Mouse (Mus musculus) embryonic facial prominence, embryonic 15.5 days (tissue): ENCODE data around the gene Setd3. TPM values are rescaled to one million over a fixed set of nuclear protein-coding genes. Genes with fewer than 3 reads are reported as not detected.

ENCODE experiments used
- ATAC-seq: fragments of 200-750 bp; cut with Nextera tagmentation; 2 replicates; pipeline ENCODE4 v1.8.0; 2017; ENCODE audit warnings: low read depth, moderate TSS enrichment; ENCODE audit not compliant: insufficient number of reproducible peaks, low FRiP score, low TSS enrichment
- H3K27ac ChIP-seq: fragments of 300-500 bp; sonication (generic); replicated peaks from 2 replicates; pipeline ENCODE4 v1.5.1; 2015; ENCODE audit warnings: mild to moderate bottlenecking, inconsistent platforms
- H3K27me3 ChIP-seq: fragments of 300-500 bp; sonication (generic); 2 replicates; pipeline ENCODE4 v1.6.1; 2015; ENCODE audit warnings: inconsistent platforms
- H3K36me3 ChIP-seq: fragments of 300-500 bp; sonication (generic); 2 replicates; pipeline ENCODE4 v1.6.1; 2015; ENCODE audit warnings: mild to moderate bottlenecking, inconsistent platforms
- H3K4me1 ChIP-seq: fragments of 300-500 bp; sonication (generic); 2 replicates; pipeline ENCODE4 v1.6.1; 2015; ENCODE audit warnings: inconsistent platforms
- H3K4me2 ChIP-seq: fragments of 300-500 bp; sonication (generic); replicated peaks from 2 replicates; pipeline ENCODE4 v1.6.1; 2015; ENCODE audit warnings: mild to moderate bottlenecking, inconsistent platforms
- H3K4me3 ChIP-seq: fragments of 300-500 bp; sonication (generic); replicated peaks from 2 replicates; pipeline ENCODE4 v1.5.1; 2015; ENCODE audit warnings: mild to moderate bottlenecking, inconsistent platforms
- H3K9ac ChIP-seq: fragments of 300-500 bp; sonication (generic); 2 replicates; pipeline ENCODE4 v1.6.1; 2015; ENCODE audit warnings: inconsistent platforms
- H3K9me3 ChIP-seq: fragments of 300-500 bp; sonication (generic); replicated peaks from 2 replicates; pipeline ENCODE4 v1.6.1; 2016; ENCODE audit warnings: inconsistent platforms
- WGBS: fragments of 180-500 bp; shearing (Covaris S2); methylation state at CpG from one replicate; pipeline ENCODE4 v1.1.7; 2015; 5-methylcytosine and 5-hydroxymethylcytosine counted together
- polyA plus RNA-seq: library from polyadenylated mRNA; unstranded; fragments of >200 nt; fragmentation: Nextera tagmentation; extraction: Ambion mirVana; gene quantifications from 2 replicates; pipeline ENCODE4 v1.2.1, GENCODE M21; 2015

Gene Setd3
- polyA plus RNA-seq, 1 experiment from 2014 or later, result 85.5 TPM

DNA sequence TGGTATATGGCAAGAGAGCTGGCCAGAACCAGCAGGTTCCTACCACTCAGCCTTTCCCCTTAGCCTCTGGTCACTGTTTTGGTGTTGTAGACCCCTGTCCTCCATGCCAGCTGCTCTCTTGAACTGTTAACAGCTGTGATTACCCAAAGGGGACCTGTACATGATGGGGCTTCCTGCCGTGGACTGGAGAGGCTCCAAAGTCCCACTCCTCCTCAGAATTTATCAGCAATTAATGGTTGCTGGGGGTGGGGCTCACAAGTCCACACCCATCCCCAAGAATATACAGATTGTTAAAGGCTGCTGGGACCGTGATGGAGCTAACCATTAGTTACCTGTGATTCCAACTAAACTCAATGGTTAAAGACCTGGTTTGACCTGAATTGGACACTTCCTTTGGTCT lies 77.0 kb downstream of the Setd3 start:
- no peak overlapping the region for H3K4me3 ChIP-seq
- H3K27ac ChIP-seq, result no peak overlapping the region
- ATAC-seq, result no peak
- H3K9me3 ChIP-seq, result no peaks in the 10 kb centered on the region
- no peaks in the 10 kb centered on the region for H3K4me1 ChIP-seq
- H3K9ac ChIP-seq, result no peak overlapping the region
- no peaks in the 10 kb centered on the region for H3K27me3 ChIP-seq
- H3K4me2 ChIP-seq, result no peak overlapping the region
- H3K36me3 ChIP-seq, result peaks cover 7% of the 10 kb centered on the region
- 72% methylated on average over 2 of the region's 2 CpGs for WGBS

DNA sequence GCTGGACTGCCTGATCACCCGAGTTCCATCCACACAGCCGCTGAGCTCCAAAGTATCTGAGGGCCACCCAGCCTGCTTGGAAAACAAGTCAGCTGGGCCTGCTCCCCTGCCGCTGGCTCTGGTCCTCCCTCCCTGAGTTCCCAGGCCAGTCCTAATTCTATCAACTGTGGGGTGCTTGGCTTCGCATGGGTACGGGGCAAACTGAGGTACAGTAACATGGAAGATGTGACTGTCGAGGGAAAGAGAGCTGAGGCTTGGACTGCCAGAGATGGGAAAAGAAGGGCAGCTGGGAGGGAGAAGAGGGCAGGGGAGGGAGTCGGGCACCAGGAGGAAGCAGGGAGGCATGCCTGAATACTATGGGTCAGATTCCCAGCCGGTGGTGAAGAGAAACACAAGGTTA lies 78.9 kb downstream of the Setd3 start:
- H3K4me3 ChIP-seq, result no peak overlapping the region
- H3K36me3 ChIP-seq, result peaks cover 3% of the 10 kb centered on the region
- no peak overlapping the region for H3K4me2 ChIP-seq
- H3K27ac ChIP-seq, result no peak overlapping the region
- H3K27me3 ChIP-seq, result no peaks in the 10 kb centered on the region
- no peaks in the 10 kb centered on the region for H3K4me1 ChIP-seq
- no peak overlapping the region for H3K9ac ChIP-seq
- H3K9me3 ChIP-seq, result no peaks in the 10 kb centered on the region
- ATAC-seq, result no peak
- 76% methylated on average over 8 of the region's 8 CpGs for WGBS

DNA sequence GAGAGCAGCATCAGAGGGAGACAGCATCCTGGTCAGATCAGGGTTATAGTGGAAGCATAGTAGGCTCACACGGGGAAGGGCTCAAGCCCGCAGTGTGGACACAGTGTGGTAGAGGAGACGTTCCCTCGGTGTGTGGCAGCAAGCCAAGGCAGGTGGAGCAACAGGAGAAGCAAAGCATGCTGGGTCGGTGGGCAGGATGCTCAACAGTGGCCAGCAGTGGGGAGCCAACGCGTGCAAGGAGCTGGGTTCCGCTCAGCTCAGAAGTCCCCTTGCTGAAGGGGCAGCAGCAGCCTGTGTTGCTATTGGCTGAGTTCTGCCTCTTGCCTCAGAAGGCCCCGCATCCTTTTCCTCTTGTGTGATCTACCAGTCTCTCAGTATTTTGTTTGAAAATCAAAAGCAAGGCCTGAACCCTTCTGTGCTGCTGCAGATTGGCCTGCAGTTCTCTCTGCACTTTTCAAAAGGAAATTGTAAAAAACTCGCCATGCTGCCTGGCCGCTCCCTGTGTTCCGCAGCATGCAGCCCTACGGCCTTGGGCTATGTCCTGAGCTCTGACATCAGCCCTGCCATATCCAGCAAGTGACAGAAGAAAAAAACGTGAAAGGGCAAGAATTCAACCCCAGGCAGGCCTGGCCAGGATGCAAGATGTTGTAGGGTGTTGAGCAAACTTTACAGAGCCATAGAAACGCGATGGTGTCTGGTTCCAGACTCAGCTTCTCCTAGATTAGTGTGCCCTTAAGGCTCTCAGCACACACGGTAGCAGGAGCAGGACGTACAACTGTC lies 80.7 kb downstream of the Setd3 start:
- Histone ChIP-seq H3K4me2 (no peak overlapping the region), H3K9ac (no peak overlapping the region), H3K36me3 (no peaks in the 10 kb centered on the region), H3K27me3 (no peaks in the 10 kb centered on the region), H3K4me3 (no peak overlapping the region), H3K4me1 (no peaks in the 10 kb centered on the region), H3K9me3 (no peaks in the 10 kb centered on the region), H3K27ac (no peak overlapping the region)
- ATAC-seq, result no peak
- WGBS, result 42% methylated on average over 18 of the region's 18 CpGs

DNA sequence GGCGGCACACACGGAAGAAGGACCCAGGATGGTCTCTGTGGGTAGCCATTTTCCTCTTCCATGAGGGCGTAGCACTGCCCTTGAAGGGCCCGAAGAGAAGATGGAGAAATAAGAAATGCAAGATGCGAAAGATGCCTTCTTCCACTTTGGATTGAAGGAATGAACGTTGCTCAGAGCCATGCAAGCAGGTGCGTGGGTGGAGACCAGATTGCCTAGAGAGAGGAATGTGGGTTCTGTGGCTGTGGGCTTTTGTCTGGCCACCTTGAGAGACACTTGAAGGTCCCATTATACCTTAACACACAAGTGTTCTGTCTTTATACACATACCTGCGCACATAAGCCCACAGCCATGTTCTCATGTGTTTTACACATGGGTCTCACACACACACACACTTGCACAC lies 81.5 kb downstream of the Setd3 start:
- no peaks in the 10 kb centered on the region for H3K27me3 ChIP-seq
- H3K4me2 ChIP-seq, result no peak overlapping the region
- H3K9ac ChIP-seq, result no peak overlapping the region
- H3K4me3 ChIP-seq, result no peak overlapping the region
- no peak for ATAC-seq
- no peaks in the 10 kb centered on the region for H3K36me3 ChIP-seq
- 92% methylated on average over 8 of the region's 8 CpGs for WGBS
- no peak overlapping the region for H3K27ac ChIP-seq
- no peaks in the 10 kb centered on the region for H3K9me3 ChIP-seq
- no peaks in the 10 kb centered on the region for H3K4me1 ChIP-seq

DNA sequence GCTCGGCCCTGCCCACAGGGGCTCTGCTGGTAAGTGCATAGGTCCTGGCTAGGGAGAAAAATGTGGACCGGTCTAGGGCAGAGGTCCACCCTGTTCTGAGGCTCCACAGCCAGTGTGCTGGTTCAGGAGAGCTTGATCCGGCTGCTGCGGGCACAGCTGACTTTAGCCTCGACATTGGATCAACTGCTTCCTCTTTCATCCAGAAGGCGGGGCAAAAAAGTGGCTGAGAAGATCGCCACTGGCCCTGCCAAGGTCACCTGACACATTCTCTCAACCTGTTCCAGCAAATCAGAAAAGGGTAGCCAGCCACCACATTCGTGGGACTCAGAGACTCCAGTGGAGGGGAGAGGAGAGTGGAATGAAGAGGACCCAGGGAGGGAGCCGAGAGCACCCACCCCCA lies 90.9 kb downstream of the Setd3 start:
- Histone ChIP-seq H3K4me1 (no peaks in the 10 kb centered on the region), H3K27me3 (no peaks in the 10 kb centered on the region), H3K4me2 (no peak overlapping the region), H3K4me3 (no peak overlapping the region), H3K36me3 (no peaks in the 10 kb centered on the region), H3K9ac (no peak overlapping the region), H3K9me3 (no peaks in the 10 kb centered on the region), H3K27ac (no peak overlapping the region)
- 70% methylated on average over 9 of the region's 9 CpGs for WGBS
- no peak for ATAC-seq

DNA sequence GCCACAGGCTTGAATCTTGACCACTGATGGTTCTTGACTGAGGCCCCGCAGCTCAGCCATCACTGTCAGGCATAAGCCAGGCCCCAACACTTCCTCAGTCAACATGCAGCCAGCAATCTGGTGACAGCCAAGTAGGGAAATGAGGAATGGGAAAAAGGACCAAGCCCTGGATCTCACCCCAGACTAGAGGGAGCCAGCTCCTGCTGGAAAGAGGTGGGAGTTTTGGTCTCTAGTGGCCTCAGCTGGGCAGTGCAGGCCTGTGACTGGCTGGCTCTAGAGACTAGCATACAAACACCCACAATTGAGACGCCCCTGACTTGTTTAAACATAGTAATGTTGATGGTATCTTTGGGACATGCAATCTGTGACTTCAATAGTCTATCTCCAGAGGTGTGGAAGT lies 91.6 kb downstream of the Setd3 start:
- Histone ChIP-seq H3K36me3 (no peaks in the 10 kb centered on the region), H3K4me2 (no peak overlapping the region), H3K9ac (no peak overlapping the region), H3K9me3 (no peaks in the 10 kb centered on the region), H3K4me1 (no peaks in the 10 kb centered on the region), H3K27ac (no peak overlapping the region), H3K4me3 (no peak overlapping the region), H3K27me3 (no peaks in the 10 kb centered on the region)
- WGBS, result 80% methylated on average over 2 of the region's 2 CpGs
- no peak for ATAC-seq

DNA sequence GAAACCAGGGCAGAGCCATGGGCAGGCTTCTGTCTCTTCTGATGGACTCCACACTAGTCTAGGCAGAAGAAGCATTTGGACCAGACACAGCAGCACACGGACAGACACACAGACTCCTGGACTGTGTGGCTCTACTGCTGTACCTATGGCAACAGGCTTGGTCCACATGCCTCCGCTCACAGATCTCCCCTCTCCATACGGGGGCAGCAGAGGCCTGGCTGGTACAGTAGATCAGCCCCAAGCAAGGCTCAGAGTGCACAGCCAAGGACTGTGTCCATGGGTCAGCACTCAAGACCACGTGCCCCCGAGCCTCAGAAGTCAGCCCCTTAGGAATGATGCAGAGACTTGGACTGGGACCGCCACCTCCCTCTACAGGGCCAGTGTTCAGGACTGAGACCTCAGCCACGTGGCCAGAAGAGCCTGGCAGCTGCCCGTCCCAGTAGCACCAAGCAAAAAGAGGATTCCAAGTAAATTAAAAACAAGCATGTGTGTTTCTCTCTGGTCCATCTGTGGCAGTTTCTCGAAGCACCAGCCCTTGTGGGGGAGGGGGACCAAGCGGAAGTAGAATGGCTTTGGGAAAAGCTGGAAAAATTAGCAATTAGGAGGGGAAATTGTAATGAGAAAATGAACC lies 100.9 kb downstream of the Setd3 start:
- WGBS, result 48% methylated on average over 10 of the region's 10 CpGs
- ATAC-seq, result peak; percentile 63

DNA sequence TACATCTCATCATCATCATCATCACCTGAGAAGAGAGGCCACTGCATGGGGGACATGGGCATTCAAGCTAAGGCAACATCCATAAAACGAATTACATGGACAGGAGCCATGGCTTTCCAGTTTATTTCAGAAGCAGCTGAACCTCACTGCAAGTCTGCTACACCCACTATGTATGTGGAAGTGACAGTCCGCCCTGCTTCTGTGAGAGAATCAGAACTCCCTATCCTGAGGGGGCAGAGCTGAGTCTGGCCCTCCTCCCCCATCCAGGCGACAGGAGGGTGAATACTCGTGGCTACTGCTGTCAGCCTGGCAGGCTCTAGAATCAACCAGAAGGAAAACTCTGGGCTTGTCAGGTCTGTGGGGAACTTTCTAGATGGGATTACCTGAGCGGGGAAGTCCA lies 106.2 kb downstream of the Setd3 start:
- Histone ChIP-seq H3K4me2 (no peak overlapping the region), H3K4me3 (no peak overlapping the region), H3K27ac (no peak overlapping the region), H3K36me3 (no peaks in the 10 kb centered on the region), H3K27me3 (no peaks in the 10 kb centered on the region), H3K9me3 (no peaks in the 10 kb centered on the region), H3K9ac (no peak overlapping the region), H3K4me1 (peaks cover 21% of the 10 kb centered on the region)
- no peak for ATAC-seq
- WGBS, result 60% methylated on average over 5 of the region's 5 CpGs

More for the DNA sequence above, 100.9 kb downstream of the Setd3 start:
- H3K4me3 ChIP-seq, result no peak overlapping the region
- no peaks in the 10 kb centered on the region for H3K36me3 ChIP-seq
- H3K4me1 ChIP-seq, result peaks cover 3% of the 10 kb centered on the region; the same call in 1 of the 2 replicates
- no peak overlapping the region for H3K27ac ChIP-seq
- no peaks in the 10 kb centered on the region for H3K9me3 ChIP-seq
- H3K4me2 ChIP-seq, result no peak overlapping the region
- no peak overlapping the region for H3K9ac ChIP-seq
- no peaks in the 10 kb centered on the region for H3K27me3 ChIP-seq

DNA sequence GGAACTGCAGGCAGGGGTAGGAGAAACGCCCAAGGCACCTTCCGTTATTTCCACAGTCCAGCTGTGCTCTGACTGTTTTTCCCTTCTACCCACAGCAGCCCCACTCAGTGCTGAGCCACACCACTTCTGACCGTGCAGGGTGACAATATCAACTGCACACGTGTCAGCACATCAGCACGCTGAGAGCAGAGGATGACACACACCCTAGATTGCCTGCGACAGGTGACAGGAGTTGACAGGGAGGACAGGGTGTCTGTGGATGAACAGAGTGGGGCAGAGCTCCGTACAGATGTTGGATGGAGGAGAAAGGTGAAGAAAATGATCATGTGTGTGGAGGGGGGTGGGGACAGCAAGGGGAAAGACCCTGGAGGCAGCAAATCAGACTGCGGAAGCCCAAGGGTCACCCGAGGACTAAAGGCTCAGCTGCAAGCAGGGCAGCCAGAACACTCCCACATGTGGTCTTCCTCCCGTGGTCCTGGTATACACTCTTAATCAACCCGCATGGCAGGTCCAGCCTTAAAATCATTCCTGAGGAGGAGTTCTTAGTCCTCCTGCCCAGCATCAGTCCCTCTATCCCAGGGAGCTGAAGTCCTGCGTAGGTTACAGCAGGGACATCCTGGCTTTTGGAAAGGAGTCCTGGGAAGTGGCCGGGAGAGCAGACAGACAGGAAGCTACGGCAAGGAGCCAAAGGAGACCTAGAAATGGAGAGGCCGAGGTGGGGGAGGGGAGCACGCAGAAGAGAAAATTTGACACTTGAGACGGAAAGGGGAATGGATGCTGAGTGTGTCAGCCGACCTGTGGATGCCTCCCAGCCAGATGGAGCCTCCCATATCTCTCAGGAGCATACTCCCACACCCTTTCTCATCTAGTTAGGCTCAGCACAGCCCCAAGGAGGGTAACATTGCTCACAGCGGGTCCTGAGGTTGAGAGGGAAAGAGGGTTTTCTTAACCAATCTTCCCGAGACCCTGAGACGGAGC lies 108.1 kb downstream of the Setd3 start:
- no peak overlapping the region for H3K4me3 ChIP-seq
- H3K9ac ChIP-seq, result no peak overlapping the region
- H3K27ac ChIP-seq, result no peak overlapping the region
- no peaks in the 10 kb centered on the region for H3K36me3 ChIP-seq
- H3K4me1 ChIP-seq, result peaks cover 25% of the 10 kb centered on the region
- H3K27me3 ChIP-seq, result no peaks in the 10 kb centered on the region
- H3K9me3 ChIP-seq, result no peaks in the 10 kb centered on the region
- no peak for ATAC-seq
- H3K4me2 ChIP-seq, result no peak overlapping the region
- WGBS, result 31% methylated on average over 21 of the region's 21 CpGs

DNA sequence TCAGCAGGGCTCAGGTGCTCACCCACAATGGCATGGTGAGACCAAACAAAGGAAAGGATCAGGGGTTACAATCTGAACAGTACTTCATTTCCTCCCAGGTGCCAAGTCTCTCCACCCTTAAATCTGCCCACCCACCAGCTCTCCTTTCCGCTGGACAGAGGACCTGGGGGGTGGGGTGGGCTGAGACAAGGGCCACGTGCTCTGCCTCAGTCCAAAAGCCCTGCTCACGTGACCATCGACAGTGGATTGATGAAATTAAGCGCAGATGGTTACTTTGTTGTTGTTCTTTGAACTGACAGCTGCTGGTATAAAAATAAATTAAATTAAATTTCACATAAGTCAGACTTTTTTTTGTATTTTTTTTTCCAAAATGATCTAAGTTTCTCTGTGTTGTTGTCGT lies 109.6 kb downstream of the Setd3 start:
- H3K9me3 ChIP-seq, result no peaks in the 10 kb centered on the region
- no peaks in the 10 kb centered on the region for H3K27me3 ChIP-seq
- ATAC-seq, result no peak
- H3K36me3 ChIP-seq, result no peaks in the 10 kb centered on the region
- H3K27ac ChIP-seq, result no peak overlapping the region
- no peak overlapping the region for H3K4me3 ChIP-seq
- no peak overlapping the region for H3K9ac ChIP-seq
- peaks cover 28% of the 10 kb centered on the region for H3K4me1 ChIP-seq
- H3K4me2 ChIP-seq, result no peak overlapping the region
- WGBS, result 27% methylated on average over 6 of the region's 6 CpGs

DNA sequence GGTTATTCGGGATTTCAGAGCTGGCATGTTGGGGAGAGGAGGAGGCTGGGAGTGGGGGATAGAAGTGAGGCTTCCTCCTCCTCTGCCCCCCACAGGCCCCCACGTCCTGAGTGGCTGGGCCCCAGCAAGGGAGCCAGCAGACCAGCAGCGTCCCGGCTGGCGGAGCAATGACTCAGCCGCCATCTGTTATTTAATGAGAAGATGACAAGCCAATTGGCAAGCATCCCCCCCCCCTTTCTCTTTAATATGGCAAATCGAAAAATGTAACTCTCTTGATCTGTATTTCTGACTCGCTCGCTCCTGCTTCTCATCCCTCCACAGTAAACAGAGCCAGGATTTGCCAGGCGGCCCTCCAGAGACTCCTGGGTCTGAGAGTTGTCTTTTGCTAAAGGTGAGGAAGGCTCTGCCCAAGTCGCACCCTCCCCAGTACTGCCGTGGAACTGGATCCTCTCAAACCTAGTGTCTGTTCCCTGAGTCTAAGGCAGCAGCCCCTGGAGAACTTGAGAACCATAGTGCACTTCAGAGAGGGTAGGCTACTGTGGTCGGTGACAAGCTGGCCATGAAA lies 111.2 kb downstream of the Setd3 start:
- ATAC-seq, result no peak
- H3K9ac ChIP-seq, result no peak overlapping the region
- H3K27me3 ChIP-seq, result no peaks in the 10 kb centered on the region
- no peak overlapping the region for H3K4me3 ChIP-seq
- H3K4me1 ChIP-seq, result peaks cover 35% of the 10 kb centered on the region
- WGBS, result 46% methylated on average over 13 of the region's 13 CpGs
- no peak overlapping the region for H3K27ac ChIP-seq
- H3K36me3 ChIP-seq, result no peaks in the 10 kb centered on the region
- no peaks in the 10 kb centered on the region for H3K9me3 ChIP-seq
- no peak overlapping the region for H3K4me2 ChIP-seq
